Comparison of ENCODE assay signal across 7 mouse cellular contexts in genomic region chr8:105347428-105348221, GRCm38 (mm10). TPM values are rescaled to one million over a fixed set of nuclear protein-coding genes. Genes with fewer than 3 reads are reported as not detected.
DNase-seq lines count a peak whose midpoint lies in the region; ATAC-seq and TF ChIP-seq lines count a peak whose summit lies in the region.

Fhod1 (minus strand) TSS chr8:105347953.

- peak; percentile 58 for TF ChIP-seq CTCF in intestine, postnatal 0 days (IDR thresholded peaks at IDR 0.05; ENCODE audit: low read depth)

- peak within 1 kb of the TSS; percentile 64 for H3K9ac ChIP-seq in intestine, postnatal 0 days (ENCODE audit: low read depth, low read length)
- H3K9ac ChIP-seq in limb, embryonic 11.5 days (ENCODE audit: low read length): peak within 1 kb of the TSS; percentile 75
- H3K9ac ChIP-seq in midbrain, embryonic 14.5 days (replicated peaks; ENCODE audit: low read length): peak within 1 kb of the TSS; percentile 80

- H3K9me3 ChIP-seq in embryonic facial prominence, embryonic 10.5 days: no peaks in the 10 kb centered on the region
- H3K9me3 ChIP-seq in intestine, postnatal 0 days (ENCODE audit: control insufficient read depth): no peaks in the 10 kb centered on the region
- no peaks in the 10 kb centered on the region for H3K9me3 ChIP-seq in limb, embryonic 11.5 days (ENCODE audit: control insufficient read depth, low read length)
- H3K9me3 ChIP-seq in midbrain, embryonic 14.5 days (ENCODE audit: control insufficient read depth, low read length): no peaks in the 10 kb centered on the region

- ATAC-seq in intestine, postnatal 0 days: peak; percentile 87
- ATAC-seq in limb, embryonic 11.5 days (ENCODE audit: insufficient number of reproducible peaks, low FRiP score, low TSS enrichment, low read depth): peak; percentile 88
- peak; percentile 86 for ATAC-seq in midbrain, embryonic 14.5 days (ENCODE audit: low FRiP score, low TSS enrichment)

- WGBS in embryonic facial prominence, embryonic 10.5 days: under 1% methylated on average over 53 of the region's 53 CpGs
- WGBS in intestine, postnatal 0 days: under 1% methylated on average over 53 of the region's 53 CpGs
- under 1% methylated on average over 53 of the region's 53 CpGs for WGBS in limb, embryonic 11.5 days
- under 1% methylated on average over 53 of the region's 53 CpGs for WGBS in midbrain, embryonic 14.5 days

- peaks cover 65% of the 10 kb centered on the region for H3K4me1 ChIP-seq in embryonic facial prominence, embryonic 10.5 days
- H3K4me1 ChIP-seq in intestine, postnatal 0 days (replicated peaks; ENCODE audit: control insufficient read depth, insufficient read depth, low read length): peaks cover 17% of the 10 kb centered on the region
- peaks cover 19% of the 10 kb centered on the region for H3K4me1 ChIP-seq in limb, embryonic 11.5 days (ENCODE audit: control insufficient read depth, insufficient read depth, low read length)
- H3K4me1 ChIP-seq in midbrain, embryonic 14.5 days (ENCODE audit: control insufficient read depth, insufficient read depth, low read length): peaks cover 28% of the 10 kb centered on the region

- peaks cover 18% of the 10 kb centered on the region; the same call in 1 of the 2 replicates for H3K27me3 ChIP-seq in embryonic facial prominence, embryonic 10.5 days (replicated peaks; ENCODE audit: low read depth, poor library complexity, severe bottlenecking)
- H3K27me3 ChIP-seq in intestine, postnatal 0 days (replicated peaks; ENCODE audit: control insufficient read depth, insufficient read depth, low read length): peaks cover 14% of the 10 kb centered on the region; the same call in 1 of the 2 replicates
- no peaks in the 10 kb centered on the region for H3K27me3 ChIP-seq in limb, embryonic 11.5 days (ENCODE audit: control insufficient read depth, insufficient read depth, low read length)
- H3K27me3 ChIP-seq in midbrain, embryonic 14.5 days (ENCODE audit: control insufficient read depth, insufficient read depth, low read length): no peaks in the 10 kb centered on the region; the same call in 1 of the 2 replicates

- DNase-seq in adrenal gland, postnatal 14 days: peak; percentile 96
- DNase-seq in embryonic facial prominence, embryonic 10.5 days (ENCODE audit: low spot score): peak; percentile 97
- no peak for DNase-seq in gonadal fat pad, adult 2 months (ENCODE audit: low read depth)
- DNase-seq in limb, embryonic 11.5 days (ENCODE audit: low spot score): peak; percentile 96
- peak; percentile 95 for DNase-seq in midbrain, embryonic 14.5 days
- DNase-seq in spleen, adult 18-20 months: peak; percentile 88 to 90

- H3K4me2 ChIP-seq in intestine, postnatal 0 days (replicated peaks; ENCODE audit: low read depth): peak within 1 kb of the TSS; percentile 95
- peak within 1 kb of the TSS; percentile 98 for H3K4me2 ChIP-seq in limb, embryonic 11.5 days (ENCODE audit: low read depth, severe bottlenecking)
- peak within 1 kb of the TSS; percentile 91 for H3K4me2 ChIP-seq in midbrain, embryonic 14.5 days (ENCODE audit: low read length)

- peak within 1 kb of the TSS; percentile 86 for H3K27ac ChIP-seq in embryonic facial prominence, embryonic 10.5 days (replicated peaks)
- peak within 1 kb of the TSS; percentile 77 for H3K27ac ChIP-seq in intestine, postnatal 0 days (ENCODE audit: low read depth, low read length)
- H3K27ac ChIP-seq in limb, embryonic 11.5 days (replicated peaks; ENCODE audit: low read depth, low read length): peak within 1 kb of the TSS; percentile 63
- peak within 1 kb of the TSS; percentile 67 for H3K27ac ChIP-seq in midbrain, embryonic 14.5 days (replicated peaks; ENCODE audit: low read depth, low read length)

- peak within 1 kb of the TSS; percentile 70 for H3K4me3 ChIP-seq in embryonic facial prominence, embryonic 10.5 days
- H3K4me3 ChIP-seq in intestine, postnatal 0 days (ENCODE audit: low read depth, low read length): peak within 1 kb of the TSS; percentile 74
- H3K4me3 ChIP-seq in limb, embryonic 11.5 days (ENCODE audit: low read depth, low read length): peak within 1 kb of the TSS; percentile 67
- H3K4me3 ChIP-seq in midbrain, embryonic 14.5 days (replicated peaks; ENCODE audit: low read depth, low read length): peak within 1 kb of the TSS; percentile 68

- 0 out of 2 replicates have a peak, but pooled peaks cover 2% of the 10 kb centered on the region for H3K36me3 ChIP-seq in embryonic facial prominence, embryonic 10.5 days (replicated peaks)
- no peaks in the 10 kb centered on the region for H3K36me3 ChIP-seq in intestine, postnatal 0 days (ENCODE audit: control insufficient read depth, insufficient read depth)
- no peaks in the 10 kb centered on the region for H3K36me3 ChIP-seq in limb, embryonic 11.5 days (ENCODE audit: control insufficient read depth, insufficient read depth, low read length)
- H3K36me3 ChIP-seq in midbrain, embryonic 14.5 days (ENCODE audit: control insufficient read depth, insufficient read depth, low read length): no peaks in the 10 kb centered on the region

RNA-seq across cellular contexts. Expression of gene Fhod1, which starts in this region (rescaled TPM):
- total RNA-seq in adrenal gland, postnatal 14 days (2021): 11.9 and 15.7 TPM in 2 replicates
- 2.9 and 3.3 TPM in 2 replicates for polyA plus RNA-seq in embryonic facial prominence, embryonic 10.5 days (2016; fragmentation: Nextera tagmentation; extraction: Ambion mirVana)
- 17.8 and 19.6 TPM in 2 replicates for polyA plus RNA-seq in gonadal fat pad, adult 2 months (2012; rRNA removed)
- 1.3 and 1.6 TPM in 2 replicates for polyA plus RNA-seq in intestine, postnatal 0 days (2015; fragmentation: Nextera tagmentation; extraction: Ambion mirVana)
- polyA plus RNA-seq in limb, embryonic 11.5 days (2014; fragmentation: Nextera tagmentation; extraction: Ambion mirVana): 3.4 and 3.7 TPM in 2 replicates
- polyA plus RNA-seq in midbrain, embryonic 14.5 days (2014; fragmentation: Nextera tagmentation; extraction: Ambion mirVana): 0.59 and 0.84 TPM in 2 replicates

Comparison
In these comparisons a context has a peak if more than half of its experiments do, and no peak if none do; other contexts are left out.
1. Peak in DNase-seq, ATAC-seq, H3K4me3 ChIP-seq, H3K27ac ChIP-seq, H3K9ac ChIP-seq and H3K4me2 ChIP-seq in midbrain, embryonic 14.5 days; RNA of the gene not detected or under 1 TPM.